Mouse (Mus musculus): Measurements from ENCODE around the gene Sgcb.
"Not testable (repeated sequence)": the region's sequence is repeated elsewhere in the genome, so short reads cannot be mapped to it uniquely, and the experiment has no call there.

Gene Sgcb

DNA sequence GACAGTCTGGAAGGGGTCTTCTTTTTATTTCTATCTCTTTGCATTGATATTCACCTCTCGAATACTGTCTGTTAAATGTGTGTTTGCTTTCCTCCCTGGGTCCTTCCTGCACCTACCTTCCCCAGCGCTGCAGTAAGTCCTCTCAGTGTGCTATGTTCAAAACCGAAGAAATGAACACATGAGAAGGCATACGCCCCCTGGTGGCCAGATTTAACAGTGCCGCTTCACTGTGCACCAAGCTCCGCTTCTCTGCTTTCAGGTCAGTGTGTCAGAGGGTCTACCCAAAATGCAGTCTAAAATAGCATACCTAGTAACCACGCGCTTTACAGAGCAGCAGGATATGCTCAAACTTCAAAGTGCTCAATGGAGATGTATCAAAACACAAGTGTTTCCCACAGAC is 14.4 kb downstream of the Sgcb start:
- DNase-seq (ENCODE audit: low read depth): no peak

- DNase-seq (ENCODE audit: low read depth): no peak
These were observed 15.3 kb downstream of the Sgcb start, which contains the start of gene Lrrc66 for GRCm38 (mm10) chr5:73632291-73632690. TSS of gene Lrrc66 (minus strand) at chr5:73632526.

GRCm38 (mm10) chr5:73631001-73631558 is 16.5 kb downstream of the Sgcb start:
- DNase-seq (ENCODE audit: low read depth): no peak

- DNase-seq (ENCODE audit: low read depth): no peak
These were observed 17.4 kb downstream of the Sgcb start for GRCm38 (mm10) chr5:73630141-73630540.

DNA sequence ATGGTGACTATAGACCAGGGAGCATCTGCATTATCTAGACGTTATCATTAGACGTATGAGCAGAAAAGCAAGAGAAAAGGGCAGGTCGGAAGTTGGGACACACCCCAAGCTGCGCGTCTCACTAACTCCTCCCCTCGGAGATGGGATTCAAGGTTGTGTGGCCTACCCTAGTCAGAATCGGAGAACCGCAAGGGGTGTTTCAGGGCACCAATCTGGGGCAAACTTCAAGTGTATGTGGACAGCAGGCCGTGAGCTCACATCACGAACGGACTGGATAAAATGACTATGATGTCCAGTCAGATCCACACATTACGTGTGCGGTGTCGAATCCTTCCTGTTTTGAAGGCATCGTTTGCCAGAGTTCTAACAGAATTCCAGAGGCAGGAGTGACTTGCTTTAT is 19.6 kb downstream of the Sgcb start:
- no peak for DNase-seq (ENCODE audit: low read depth)

DNA sequence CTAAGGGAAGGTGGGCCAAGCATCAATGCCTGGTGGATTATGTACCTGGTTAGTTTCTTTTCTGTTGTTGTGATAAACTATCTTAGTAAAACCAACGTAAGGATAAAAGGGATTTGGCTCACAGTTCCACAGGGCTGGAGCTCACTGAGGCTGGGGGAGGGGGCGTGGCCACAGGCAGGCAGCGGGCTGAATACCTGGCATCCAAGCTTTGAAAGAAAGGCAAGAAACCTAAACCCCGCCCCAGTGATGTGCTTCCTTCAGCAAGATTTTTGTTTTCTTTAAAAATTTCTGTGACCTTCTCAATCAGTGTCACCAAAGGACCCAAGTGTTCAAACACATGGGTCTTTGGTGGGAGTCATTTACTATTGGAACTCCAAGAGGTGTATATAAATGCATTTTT is 20.0 kb downstream of the Sgcb start:
- no peak for DNase-seq (ENCODE audit: low read depth)

GRCm38 (mm10) chr5:73626842-73627241 is 20.7 kb downstream of the Sgcb start:
- DNase-seq (ENCODE audit: low read depth): no peak

GRCm38 (mm10) chr5:73625505-73625904 is 22.1 kb downstream of the Sgcb start:
- DNase-seq (ENCODE audit: low read depth): no peak

GRCm38 (mm10) chr5:73618969-73619368 is 28.6 kb downstream of the Sgcb start:
- no peak for DNase-seq (ENCODE audit: low read depth)

DNA sequence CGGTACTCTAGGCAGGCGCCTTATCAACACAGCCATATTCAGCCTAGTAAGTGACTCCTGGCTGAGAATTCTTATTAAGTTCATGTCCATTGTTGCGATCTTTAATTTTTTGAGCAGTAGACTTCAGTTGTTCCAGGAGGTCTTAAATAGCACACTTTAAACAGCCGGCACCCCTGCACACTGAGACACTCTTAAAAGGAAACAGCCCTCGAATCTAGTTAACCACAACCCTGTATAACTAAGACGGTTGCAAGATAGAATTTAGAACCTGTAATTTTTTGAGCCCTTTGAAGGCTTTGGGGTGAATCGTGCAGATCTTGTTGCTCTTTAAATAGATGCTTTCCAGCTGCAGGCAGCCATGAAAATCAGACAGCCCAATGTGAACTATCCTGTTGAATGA is 32.4 kb downstream of the Sgcb start:
- no peak for DNase-seq (ENCODE audit: low read depth)

DNA sequence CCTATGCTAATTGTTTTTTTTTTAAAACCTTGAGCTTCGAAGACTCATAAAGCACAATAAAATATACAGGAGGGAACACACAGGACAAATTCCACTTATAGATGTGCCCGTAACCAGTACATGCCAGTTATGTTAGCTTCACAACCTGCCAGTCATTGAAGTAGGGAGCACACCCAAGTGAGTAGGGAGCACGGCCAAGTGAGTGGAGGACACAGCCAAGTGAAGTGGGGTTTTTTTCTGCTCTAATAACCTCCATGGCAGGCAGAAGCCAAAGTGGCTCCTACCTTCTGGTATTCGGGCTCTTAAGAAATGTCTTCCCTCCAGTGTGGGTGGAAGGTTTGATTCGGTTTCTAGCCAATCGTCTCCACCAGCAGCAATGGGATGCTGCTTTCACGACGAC is 34.3 kb downstream of the Sgcb start:
- no peak for DNase-seq (ENCODE audit: low read depth)

- DNase-seq (ENCODE audit: low read depth): no peak
These were observed 36.5 kb downstream of the Sgcb start for GRCm38 (mm10) chr5:73611071-73611470.

GRCm38 (mm10) chr5:73604964-73605363 is 42.6 kb downstream of the Sgcb start:
- DNase-seq (ENCODE audit: low read depth): no peak

DNA sequence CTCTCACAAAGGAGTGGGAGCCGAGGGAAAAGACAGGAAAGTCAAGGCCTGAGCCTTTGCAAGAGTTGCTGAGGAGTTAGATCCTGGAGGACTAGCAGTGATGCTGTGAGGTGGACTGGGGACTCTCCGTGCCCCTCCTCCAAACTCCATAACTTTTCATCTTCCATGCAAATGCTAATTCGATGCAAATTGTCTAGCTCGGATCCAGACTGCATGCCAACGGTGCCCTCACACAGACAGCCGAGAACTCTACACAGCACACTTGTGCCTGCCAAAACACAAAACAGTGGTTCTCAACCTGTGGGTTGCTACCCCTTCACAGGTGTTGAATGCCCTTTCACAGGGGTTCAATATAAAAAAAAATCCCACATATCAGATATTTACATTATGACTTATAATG is 43.0 kb downstream of the Sgcb start:
- no peak for DNase-seq (ENCODE audit: low read depth)

- DNase-seq (ENCODE audit: low read depth): no peak
These were observed 44.7 kb downstream of the Sgcb start for GRCm38 (mm10) chr5:73602865-73603264.

DNA sequence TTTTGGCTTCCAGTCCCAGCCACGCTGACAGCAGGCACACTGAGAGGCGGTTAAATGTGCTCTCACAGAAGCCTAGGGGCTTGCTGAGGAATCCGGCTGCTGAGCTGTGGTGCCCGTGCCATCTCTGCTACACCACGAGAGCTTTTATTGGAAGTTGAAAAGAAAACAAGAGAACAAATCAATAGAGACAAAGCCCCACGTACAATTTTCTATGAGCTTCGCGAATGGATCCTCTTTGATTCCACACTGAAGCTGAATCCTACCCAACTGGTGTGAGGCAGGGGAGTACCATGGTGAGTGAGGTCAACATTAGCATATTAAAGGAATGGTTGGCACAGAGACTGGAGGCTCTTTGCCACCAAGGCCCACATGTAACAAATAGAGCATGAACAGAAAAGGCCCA is 46.2 kb downstream of the Sgcb start:
- no peak for DNase-seq (ENCODE audit: low read depth)

DNA sequence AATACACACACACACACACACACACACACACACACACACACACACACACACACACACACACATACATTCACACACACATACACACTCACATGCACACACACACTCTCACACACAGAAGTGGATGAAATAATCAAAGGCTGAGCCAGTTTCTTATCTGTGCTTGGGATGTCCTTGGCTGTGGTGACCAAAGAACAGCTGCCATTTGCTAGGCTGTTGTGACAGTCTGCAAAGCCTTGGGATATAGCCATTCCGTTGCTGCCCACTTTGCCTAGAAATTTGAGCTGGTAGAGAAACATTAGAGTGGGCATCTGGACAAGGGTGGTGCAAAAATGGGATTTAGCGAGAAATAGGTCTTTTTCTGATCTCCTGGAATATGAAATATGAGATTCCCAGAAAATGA is 47.6 kb downstream of the Sgcb start:
- no peak for DNase-seq (ENCODE audit: low read depth)

- DNase-seq (ENCODE audit: low read depth): no peak
These were observed 48.5 kb downstream of the Sgcb start for GRCm38 (mm10) chr5:73598943-73599695.

GRCm38 (mm10) chr5:73587119-73587518 is 60.5 kb downstream of the Sgcb start:
- DNase-seq (ENCODE audit: low read depth): no peak

DNA sequence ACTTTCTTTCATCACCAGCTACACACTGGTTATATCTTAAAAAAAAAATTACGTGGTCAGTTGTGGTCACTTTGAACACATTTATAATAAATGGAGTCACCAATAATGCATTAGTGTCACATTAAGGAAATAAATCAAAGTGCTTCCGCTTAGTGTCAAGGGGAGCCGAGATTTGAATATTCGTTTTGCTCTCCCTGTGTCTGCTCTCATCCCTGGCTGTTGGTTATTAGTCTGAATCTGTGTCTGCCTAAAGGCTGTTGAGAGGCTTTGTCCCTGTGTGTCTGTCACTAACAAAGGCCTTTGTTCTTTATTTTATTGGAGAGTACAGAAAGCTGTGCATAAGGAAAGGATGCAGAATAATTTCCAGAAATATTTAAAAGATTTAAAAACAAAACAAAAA is 61.0 kb downstream of the Sgcb start:
- no peak for DNase-seq (ENCODE audit: low read depth)

- no peak for DNase-seq (ENCODE audit: low read depth)
These were observed 62.1 kb downstream of the Sgcb start for GRCm38 (mm10) chr5:73585212-73586115.

GRCm38 (mm10) chr5:73584011-73584410 is 63.6 kb downstream of the Sgcb start:
- DNase-seq (ENCODE audit: low read depth): not testable (repeated sequence)

All from fibroblast of lung, adult 2 months (primary cell).